Mouse (Mus musculus) liver, embryonic 11.5 days (tissue): ENCODE results near the gene Asic3. TPM values are rescaled to one million over a fixed set of nuclear protein-coding genes. Genes with fewer than 3 reads are reported as not detected.

Experiments used
- ATAC-seq: fragments of 200-750 bp; cut with Nextera tagmentation; replicated peaks from 2 replicates; pipeline ENCODE4 v1.8.0; 2017; ENCODE audit warnings: moderate number of reproducible peaks, mild to moderate bottlenecking, moderate TSS enrichment, moderate library complexity; ENCODE audit not compliant: low FRiP score
- DNase-seq: peaks from one replicate; pipeline ENCODE4 v3.0.0-alpha.2; 2017; ENCODE audit warnings: low spot score
- H3K27ac ChIP-seq: fragments of 300-500 bp; sonication (generic); 2 replicates; pipeline ENCODE4 v1.5.1; 2014; ENCODE audit warnings: mild to moderate bottlenecking, low read depth, low read length, control low read depth
- H3K27me3 ChIP-seq: fragments of 300-500 bp; sonication (generic); replicated peaks from 2 replicates; pipeline ENCODE4 v1.6.1; 2014; ENCODE audit warnings: low read length, mixed read lengths; ENCODE audit not compliant: control insufficient read depth, insufficient read depth
- H3K36me3 ChIP-seq: fragments of 300-500 bp; sonication (generic); 2 replicates; pipeline ENCODE4 v1.6.1; 2014; ENCODE audit warnings: mild to moderate bottlenecking, low read length, moderate library complexity, mixed read lengths; ENCODE audit not compliant: control insufficient read depth, insufficient read depth
- H3K4me1 ChIP-seq: fragments of 300-500 bp; sonication (generic); replicated peaks from 2 replicates; pipeline ENCODE4 v1.6.1; 2014; ENCODE audit warnings: low read length, mixed read lengths; ENCODE audit not compliant: control insufficient read depth, insufficient read depth
- H3K4me2 ChIP-seq: fragments of 300-500 bp; sonication (generic); 2 replicates; pipeline ENCODE4 v1.6.1; 2014; ENCODE audit warnings: mild to moderate bottlenecking, control low read depth, moderate library complexity
- H3K4me3 ChIP-seq: fragments of 300-500 bp; sonication (generic); 2 replicates; pipeline ENCODE4 v1.5.1; 2014; ENCODE audit warnings: low read depth, low read length, control low read depth
- H3K9ac ChIP-seq: fragments of 300-500 bp; sonication (generic); 2 replicates; pipeline ENCODE4 v1.6.1; 2014; ENCODE audit warnings: low read depth, low read length, control low read depth
- H3K9me3 ChIP-seq: fragments of 300-500 bp; sonication (generic); 2 replicates; pipeline ENCODE4 v1.6.1; 2016; ENCODE audit warnings: low read length, inconsistent platforms, mixed read lengths; ENCODE audit not compliant: control insufficient read depth
- WGBS: fragments of 180-500 bp; shearing (Covaris S2); extraction: QIAGEN DNeasy Blood & Tissue Kit; methylation state at CpG from one replicate; pipeline ENCODE4 v1.1.7; 2014; 5-methylcytosine and 5-hydroxymethylcytosine counted together
- polyA plus RNA-seq: library from polyadenylated mRNA; unstranded; fragments of >200 nt; fragmentation: Nextera tagmentation; extraction: Ambion mirVana; gene quantifications from 2 replicates; pipeline ENCODE4 v1.2.1, GENCODE M21; 2014

Gene Asic3
- 0.19 TPM in 1 of 2 replicates, not detected in the other for polyA plus RNA-seq

DNA sequence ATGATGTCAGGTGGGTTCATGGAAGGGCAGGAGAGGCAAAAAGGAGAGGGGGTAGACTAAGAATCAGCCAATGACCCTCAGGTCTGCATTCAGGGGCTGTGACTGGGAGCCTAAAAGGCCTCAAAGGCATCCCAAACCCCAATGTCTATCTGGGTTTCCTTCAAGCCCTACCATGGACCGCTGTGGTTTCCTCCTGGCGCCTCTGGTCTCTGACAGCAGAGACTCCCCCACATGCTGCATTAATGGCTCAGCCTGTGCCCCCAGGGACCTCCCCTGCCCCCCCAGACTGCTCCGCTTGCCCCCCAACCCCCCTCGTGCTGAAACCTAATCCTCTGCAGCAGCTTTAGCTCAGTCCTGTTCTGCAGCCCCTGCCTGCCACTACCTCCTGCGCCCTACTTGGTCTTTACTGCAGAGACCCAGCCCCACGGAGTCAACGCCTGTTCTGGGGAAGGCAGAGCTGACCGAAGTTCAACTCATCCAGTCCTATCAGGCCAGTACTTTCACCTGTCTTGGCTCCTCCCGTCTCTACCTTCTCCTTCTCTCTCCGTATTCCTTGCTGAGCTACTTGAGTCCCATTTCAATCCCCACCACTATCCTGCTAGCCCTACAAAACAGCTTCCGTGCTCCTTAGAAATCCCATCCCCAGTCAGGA is at the start of gene Asic3:
Asic3 (plus strand) TSS at position 351 of the 652 bp plus-strand sequence.
- WGBS = 48% methylated on average over 11 of the region's 11 CpGs

DNA sequence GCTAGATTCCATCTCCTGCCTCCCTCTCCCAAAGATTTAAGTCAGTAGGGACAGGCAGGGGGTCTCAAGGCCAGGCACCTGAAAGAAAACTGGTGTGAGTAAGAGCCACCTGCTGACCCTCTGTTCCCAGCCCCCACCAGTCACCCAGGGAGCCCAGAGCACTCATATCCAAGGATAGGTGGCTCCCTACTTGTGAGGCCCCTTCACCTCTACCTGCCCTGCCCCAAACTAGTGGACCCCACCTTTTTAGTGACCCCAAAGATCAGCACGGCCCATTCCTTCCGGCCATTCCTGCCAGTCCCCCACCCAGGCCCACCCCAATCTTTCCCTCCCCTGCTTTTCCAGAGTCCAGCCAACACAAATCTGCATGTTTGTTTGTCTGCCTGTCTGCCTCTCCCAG is 49.7 kb upstream of the Asic3 start:
- Histone ChIP-seq H3K36me3 (no peaks in the 10 kb centered on the region), H3K4me1 (peaks cover 4% of the 10 kb centered on the region), H3K27me3 (peaks cover 25% of the 10 kb centered on the region), H3K4me3 (no peak overlapping the region), H3K4me2 (no peak overlapping the region), H3K27ac (no peak overlapping the region), H3K9ac (no peak overlapping the region), H3K9me3 (no peaks in the 10 kb centered on the region)
- DNase-seq (no peak), ATAC-seq (no peak)
- WGBS = 41% methylated on average over 2 of the region's 2 CpGs

More for the DNA sequence above, at the start of gene Asic3:
- no peaks in the 10 kb centered on the region for H3K9me3 ChIP-seq
- H3K4me3 ChIP-seq = no peak within 1 kb of the TSS
- H3K36me3 ChIP-seq = no peaks in the 10 kb centered on the region; the same call in 1 of the 2 replicates
- ATAC-seq = no peak
- H3K9ac ChIP-seq = no peak within 1 kb of the TSS
- H3K4me1 ChIP-seq = 0 out of 2 replicates have a peak, but pooled peaks cover 4% of the 10 kb centered on the region
- H3K27me3 ChIP-seq = peaks cover 16% of the 10 kb centered on the region
- 0 out of 2 replicates have a peak within 1 kb of the TSS, but pooled peaks have one; percentile 5 for H3K27ac ChIP-seq
- H3K4me2 ChIP-seq = no peak within 1 kb of the TSS
- no peak for DNase-seq

DNA sequence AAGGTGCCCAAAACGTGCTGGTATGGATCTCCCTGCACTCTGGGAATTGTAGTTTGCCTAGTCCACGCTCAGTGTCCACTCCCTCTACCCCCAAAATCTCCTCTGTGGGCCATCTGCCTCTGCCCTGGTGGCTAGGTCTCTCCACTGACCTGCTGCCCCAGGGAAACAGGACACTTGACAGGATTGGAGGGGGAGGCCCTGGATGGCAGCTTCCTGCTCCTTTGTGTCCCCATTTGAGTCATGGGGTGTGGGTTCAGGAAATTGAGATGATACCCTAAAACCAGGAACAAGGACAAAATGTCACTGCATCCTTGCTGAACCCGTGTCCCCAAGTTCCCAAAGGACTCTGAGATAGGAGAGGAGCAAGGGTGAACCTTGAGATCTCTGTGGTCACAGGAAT is 49.1 kb upstream of the Asic3 start:
- DNase-seq (no peak), ATAC-seq (no peak)
- WGBS = 52% methylated on average over 3 of the region's 3 CpGs
- no peak overlapping the region for H3K9ac ChIP-seq
- H3K4me1 ChIP-seq = peaks cover 4% of the 10 kb centered on the region
- no peaks in the 10 kb centered on the region for H3K36me3 ChIP-seq
- peaks cover 22% of the 10 kb centered on the region for H3K27me3 ChIP-seq
- no peak overlapping the region for H3K27ac ChIP-seq
- no peak overlapping the region for H3K4me3 ChIP-seq
- no peaks in the 10 kb centered on the region for H3K9me3 ChIP-seq
- no peak overlapping the region for H3K4me2 ChIP-seq

- Histone ChIP-seq H3K27me3 (peaks cover 22% of the 10 kb centered on the region), H3K27ac (no peak within 1 kb of the TSS), H3K4me2 (peak within 1 kb of the TSS; percentile 37), H3K36me3 (no peaks in the 10 kb centered on the region), H3K4me3 (peak within 1 kb of the TSS; percentile 22), H3K4me1 (peaks cover 4% of the 10 kb centered on the region), H3K9me3 (no peaks in the 10 kb centered on the region), H3K9ac (no peak within 1 kb of the TSS)
- no peak for DNase-seq
- ATAC-seq = no peak; the same call in 1 of the 2 replicates
- 43% methylated on average over 12 of the region's 12 CpGs for WGBS
These were observed 48.7 kb upstream of the Asic3 start, which contains the start of gene Nos3 for GRCm38 (mm10) chr5:24364508-24364907. Gene Nos3 (plus strand): TSS chr5:24364810.

- Histone ChIP-seq H3K4me3 (peak overlapping the region; percentile 22), H3K27me3 (peaks cover 22% of the 10 kb centered on the region), H3K4me1 (peaks cover 4% of the 10 kb centered on the region), H3K36me3 (no peaks in the 10 kb centered on the region), H3K4me2 (peak overlapping the region; percentile 37), H3K9me3 (no peaks in the 10 kb centered on the region), H3K9ac (no peak overlapping the region), H3K27ac (no peak overlapping the region)
- ATAC-seq = no peak
- no peak for DNase-seq
- WGBS = 65% methylated on average over 10 of the region's 10 CpGs
These were observed 48.2 kb upstream of the Asic3 start for GRCm38 (mm10) chr5:24364963-24365362.

DNA sequence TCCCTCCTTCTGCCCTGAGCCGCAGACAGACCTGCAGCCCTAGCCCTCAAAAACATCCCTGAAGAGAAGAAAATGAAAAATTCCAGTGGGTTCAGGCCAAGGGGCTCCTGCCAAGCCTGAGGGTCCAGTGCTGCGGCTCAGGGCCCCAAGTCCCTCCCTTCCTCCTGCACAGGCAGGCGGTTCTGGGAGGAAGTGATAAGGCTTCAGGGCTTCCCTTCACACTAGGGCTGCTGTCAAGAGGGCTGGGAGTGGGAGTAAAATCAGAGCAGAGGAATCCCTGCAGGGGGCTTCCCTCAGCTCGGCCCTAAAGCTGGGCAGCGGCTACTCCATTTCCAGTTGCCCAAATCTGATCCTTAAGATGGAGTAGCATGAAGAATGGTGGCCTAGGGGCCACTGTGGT is 47.7 kb upstream of the Asic3 start:
- ATAC-seq (peak; percentile 29; the same call in 1 of the 2 replicates), DNase-seq (no peak)
- H3K27me3 ChIP-seq = peaks cover 22% of the 10 kb centered on the region
- no peaks in the 10 kb centered on the region for H3K9me3 ChIP-seq
- H3K36me3 ChIP-seq = no peaks in the 10 kb centered on the region
- WGBS = 8% methylated on average over 5 of the region's 5 CpGs
- H3K9ac ChIP-seq = no peak overlapping the region
- H3K4me2 ChIP-seq = peak overlapping the region; percentile 37
- H3K4me3 ChIP-seq = peak overlapping the region; percentile 15
- peaks cover 4% of the 10 kb centered on the region for H3K4me1 ChIP-seq
- no peak overlapping the region for H3K27ac ChIP-seq

DNA sequence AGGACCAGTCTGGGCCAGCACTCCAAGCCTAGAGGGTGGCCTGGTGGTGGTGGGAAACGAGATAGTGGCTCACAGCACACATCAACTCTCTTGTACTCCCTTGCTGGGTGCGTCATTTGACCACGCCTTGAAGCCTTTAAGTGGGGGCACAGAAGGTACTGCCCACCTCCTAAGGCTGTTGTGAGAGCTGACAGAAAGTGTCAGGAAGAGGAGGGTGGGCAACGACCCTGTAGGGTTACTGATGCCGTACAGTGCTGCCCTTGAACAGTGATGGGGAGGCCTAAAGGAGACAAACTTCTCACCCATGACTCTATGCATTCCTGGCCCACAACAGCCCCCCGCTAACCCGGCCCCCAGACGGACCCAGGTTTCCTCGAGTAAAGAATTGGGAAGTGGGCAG is 46.8 kb upstream of the Asic3 start:
- Histone ChIP-seq H3K9ac (no peak overlapping the region), H3K4me3 (no peak overlapping the region), H3K27me3 (peaks cover 22% of the 10 kb centered on the region), H3K4me2 (no peak overlapping the region; the same call in 1 of the 2 replicates), H3K36me3 (no peaks in the 10 kb centered on the region), H3K4me1 (peaks cover 4% of the 10 kb centered on the region), H3K27ac (no peak overlapping the region), H3K9me3 (no peaks in the 10 kb centered on the region)
- 64% methylated on average over 9 of the region's 9 CpGs for WGBS
- ATAC-seq (no peak), DNase-seq (no peak)

- Histone ChIP-seq H3K36me3 (no peaks in the 10 kb centered on the region), H3K27ac (no peak overlapping the region), H3K27me3 (peaks cover 7% of the 10 kb centered on the region), H3K9ac (no peak overlapping the region), H3K4me1 (peaks cover 4% of the 10 kb centered on the region), H3K4me3 (no peak overlapping the region), H3K9me3 (no peaks in the 10 kb centered on the region), H3K4me2 (no peak overlapping the region)
- DNase-seq = no peak
- no peak for ATAC-seq
- WGBS = 80% methylated on average over 9 of the region's 9 CpGs
These were observed 43.4 kb upstream of the Asic3 start for GRCm38 (mm10) chr5:24369767-24370166.

DNA sequence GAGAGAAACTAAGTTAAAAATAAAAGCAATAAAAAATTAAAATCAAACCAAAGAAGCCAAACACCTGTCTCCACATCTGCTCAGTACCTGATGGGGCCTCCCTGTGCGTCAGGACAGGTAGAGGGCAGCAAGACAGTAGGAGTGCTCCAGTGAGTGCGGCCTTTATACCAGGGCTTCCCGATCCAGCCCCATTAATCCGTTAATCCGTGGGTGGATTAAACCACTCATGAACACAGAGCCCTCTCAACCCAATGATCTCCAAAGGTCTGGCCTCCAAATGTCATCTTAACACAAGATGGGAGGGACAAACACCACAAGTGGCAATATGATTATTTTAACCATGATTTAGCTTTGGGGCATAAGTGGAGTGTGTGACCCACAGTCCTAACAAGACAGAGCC is 39.4 kb upstream of the Asic3 start:
- Histone ChIP-seq H3K4me2 (no peak overlapping the region), H3K27me3 (no peaks in the 10 kb centered on the region), H3K9ac (no peak overlapping the region), H3K36me3 (no peaks in the 10 kb centered on the region), H3K4me3 (no peak overlapping the region), H3K4me1 (no peaks in the 10 kb centered on the region), H3K9me3 (no peaks in the 10 kb centered on the region), H3K27ac (no peak overlapping the region)
- DNase-seq (no peak), ATAC-seq (no peak)
- WGBS = 80% methylated on average over 5 of the region's 5 CpGs
